Mouse (Mus musculus) lung, adult 2 months (tissue): ENCODE data around the gene Cct6b.

Experiments used
- CTCF ChIP-seq: fragments of 200-500 bp; IDR thresholded peaks from 2 replicates; pipeline ENCODE4 v1.5.1; 2011; ENCODE audit warnings: mild to moderate bottlenecking, low read length, control low read depth; ENCODE audit not compliant: insufficient read depth
- POLR2A ChIP-seq: fragments of 200-500 bp; IDR thresholded peaks from 2 replicates; pipeline ENCODE4 v1.6.1; 2011; ENCODE audit warnings: low read depth, mild to moderate bottlenecking, control low read depth, low read length, borderline replicate concordance; ENCODE audit errors: extremely low read depth

GRCm38 (mm10) chr11:82780134-82780533 lies 16.0 kb upstream of the Cct6b start:
- TF ChIP-seq POLR2A = no peak
- no peak for TF ChIP-seq CTCF
